Mouse (Mus musculus) kidney, postnatal 10 days (tissue): ENCODE results near the gene Slc7a1.

ENCODE experiments used
- DNase-seq: peaks from one replicate; pipeline ENCODE4 v3.0.0; 2021; ENCODE audit warnings: mixed read lengths

Slc7a1 gene

GRCm38 (mm10) chr5:148389007-148389970, 10.4 kb downstream of the Slc7a1 start:
- DNase-seq = no peak

- no peak for DNase-seq
Observed at GRCm38 (mm10) chr5:148388251-148389006, 11.3 kb downstream of the Slc7a1 start.

GRCm38 (mm10) chr5:148387820-148388219, 11.9 kb downstream of the Slc7a1 start:
- no peak for DNase-seq

GRCm38 (mm10) chr5:148386471-148386870, 13.2 kb downstream of the Slc7a1 start:
- DNase-seq = no peak

- DNase-seq = no peak
Observed at GRCm38 (mm10) chr5:148384501-148385055, 15.1 kb downstream of the Slc7a1 start.

- peak; percentile 66 for DNase-seq
Observed at GRCm38 (mm10) chr5:148383841-148384500, 15.7 kb downstream of the Slc7a1 start.

- no peak for DNase-seq
Observed at GRCm38 (mm10) chr5:148381083-148381482, 18.6 kb downstream of the Slc7a1 start.

GRCm38 (mm10) chr5:148380246-148380504, 19.5 kb downstream of the Slc7a1 start:
- DNase-seq = no peak

- DNase-seq = no peak
Observed at GRCm38 (mm10) chr5:148379455-148380245, 20.1 kb downstream of the Slc7a1 start.

GRCm38 (mm10) chr5:148378707-148379106, 21.0 kb downstream of the Slc7a1 start:
- no peak for DNase-seq

- DNase-seq = no peak
Observed at GRCm38 (mm10) chr5:148378232-148378508, 21.5 kb downstream of the Slc7a1 start.

- DNase-seq = no peak
Observed at GRCm38 (mm10) chr5:148377439-148378231, 22.1 kb downstream of the Slc7a1 start.

GRCm38 (mm10) chr5:148376358-148376757, 23.3 kb downstream of the Slc7a1 start:
- no peak for DNase-seq

- DNase-seq = no peak
Observed at GRCm38 (mm10) chr5:148375480-148375879, 24.2 kb downstream of the Slc7a1 start.

- DNase-seq = no peak
Observed at GRCm38 (mm10) chr5:148373092-148373685, 26.5 kb downstream of the Slc7a1 start.

- no peak for DNase-seq
Observed at GRCm38 (mm10) chr5:148372005-148372917, 27.4 kb downstream of the Slc7a1 start.

GRCm38 (mm10) chr5:148371375-148371774, 28.3 kb downstream of the Slc7a1 start:
- no peak for DNase-seq

- no peak for DNase-seq
Observed at GRCm38 (mm10) chr5:148370624-148371023, 29.1 kb downstream of the Slc7a1 start.

- no peak for DNase-seq
Observed at GRCm38 (mm10) chr5:148369178-148369577, 30.5 kb downstream of the Slc7a1 start.

- no peak for DNase-seq
Observed at GRCm38 (mm10) chr5:148367816-148368215, 31.9 kb downstream of the Slc7a1 start.
